Mouse (Mus musculus) ES-Bruce4 (cell line): ENCODE results near the gene Cacng2. TPM values are rescaled to one million over a fixed set of nuclear protein-coding genes. Genes with fewer than 3 reads are reported as not detected.

ENCODE experiments used
- H3K27ac ChIP-seq: 2 replicates; pipeline ENCODE4 v1.5.1; 2012; ENCODE audit warnings: low read length, inconsistent platforms; ENCODE audit not compliant: insufficient read depth
- H3K27me3 ChIP-seq: 2 replicates; pipeline ENCODE4 v1.6.1; 2012; ENCODE audit warnings: mild to moderate bottlenecking, low read length, inconsistent platforms; ENCODE audit not compliant: control insufficient read depth, poor library complexity, insufficient read depth, severe bottlenecking
- H3K36me3 ChIP-seq: 2 replicates; pipeline ENCODE4 v1.6.1; 2012; ENCODE audit warnings: inconsistent platforms, mild to moderate bottlenecking, low read length, moderate library complexity; ENCODE audit not compliant: control insufficient read depth, poor library complexity, insufficient read depth, severe bottlenecking
- H3K4me1 ChIP-seq: one replicate; pipeline ENCODE4 v1.8.1; 2011; ENCODE audit warnings: low read length; ENCODE audit not compliant: control insufficient read depth, insufficient read depth
- H3K4me3 ChIP-seq: 2 replicates; pipeline ENCODE4 v1.5.1; 2011; ENCODE audit warnings: low read depth, mild to moderate bottlenecking, low read length
- H3K9ac ChIP-seq: 2 replicates; pipeline ENCODE4 v1.6.1; 2012; ENCODE audit warnings: low read depth, mild to moderate bottlenecking, inconsistent platforms; ENCODE audit not compliant: poor library complexity, severe bottlenecking
- H3K9me3 ChIP-seq: replicated peaks from 2 replicates; pipeline ENCODE4 v1.6.1; 2012; ENCODE audit warnings: mild to moderate bottlenecking, low read length, inconsistent platforms; ENCODE audit not compliant: control insufficient read depth, poor library complexity, insufficient read depth, severe bottlenecking
- CTCF ChIP-seq: IDR thresholded peaks from one replicate; pipeline ENCODE4 v1.8.1; 2011; ENCODE audit warnings: low read depth, low read length
- EP300 ChIP-seq: IDR thresholded peaks from 2 replicates; pipeline ENCODE4 v1.6.1; 2011; ENCODE audit warnings: low read depth, low read length; ENCODE audit not compliant: insufficient read depth
- POLR2A ChIP-seq: IDR thresholded peaks from one replicate; pipeline ENCODE4 v1.8.1; 2011; ENCODE audit warnings: low read length; ENCODE audit not compliant: insufficient read depth
- polyA plus RNA-seq: library from polyadenylated mRNA; stranded (reverse); fragments of >200 nt; gene quantifications from 2 replicates; pipeline ENCODE4 v1.2.4, GENCODE M21; 2011; ENCODE audit warnings: low read depth; ENCODE audit not compliant: missing spikeins, insufficient read depth, insufficient read length

Gene Cacng2
- polyA plus RNA-seq, result not detected in 2 replicates

GRCm38 (mm10) chr15:78119704-78120103 lies at the start of gene Cacng2:
Cacng2 (minus strand) TSS chr15:78120028.
- no peak for TF ChIP-seq POLR2A
- TF ChIP-seq EP300, result no peak
- no peak for TF ChIP-seq CTCF
- no peak within 1 kb of the TSS for H3K27ac ChIP-seq
- no peaks in the 10 kb centered on the region for H3K4me1 ChIP-seq
- no peaks in the 10 kb centered on the region for H3K9me3 ChIP-seq
- no peak within 1 kb of the TSS for H3K9ac ChIP-seq
- peaks cover 4% of the 10 kb centered on the region for H3K27me3 ChIP-seq
- H3K36me3 ChIP-seq, result no peaks in the 10 kb centered on the region
- no peak within 1 kb of the TSS for H3K4me3 ChIP-seq

- H3K27me3 ChIP-seq, result no peaks in the 10 kb centered on the region
These were observed 49.7 kb upstream of the Cacng2 start for GRCm38 (mm10) chr15:78169566-78169965.

DNA sequence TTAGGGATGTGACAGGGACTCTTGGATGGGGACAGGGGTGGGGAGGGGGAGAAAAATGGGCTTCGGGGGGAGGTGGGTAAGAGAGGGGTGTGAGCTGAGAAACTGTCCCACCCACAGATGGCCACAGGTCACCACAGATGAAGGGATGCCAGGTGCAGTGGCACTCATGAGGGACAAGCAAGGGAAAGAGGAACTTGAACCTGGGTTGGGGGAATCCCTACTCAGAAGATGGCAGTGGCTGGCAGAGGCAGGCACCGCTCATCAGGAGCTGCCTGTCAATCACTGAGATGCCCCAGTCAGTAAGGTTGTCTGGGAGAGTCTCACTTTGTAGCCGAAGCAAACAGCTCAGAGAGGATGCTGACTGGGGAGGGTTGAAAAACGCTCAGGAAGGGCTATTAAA lies 45.5 kb upstream of the Cacng2 start:
- H3K4me1 ChIP-seq, result no peaks in the 10 kb centered on the region
- H3K27me3 ChIP-seq, result no peaks in the 10 kb centered on the region
- TF ChIP-seq EP300, result no peak
- no peak for TF ChIP-seq POLR2A
- no peak for TF ChIP-seq CTCF
- no peak overlapping the region for H3K27ac ChIP-seq
- no peak overlapping the region for H3K9ac ChIP-seq
- H3K9me3 ChIP-seq, result no peaks in the 10 kb centered on the region
- H3K36me3 ChIP-seq, result no peaks in the 10 kb centered on the region
- no peak overlapping the region for H3K4me3 ChIP-seq

More at GRCm38 (mm10) chr15:78169566-78169965, 49.7 kb upstream of the Cacng2 start:
- no peaks in the 10 kb centered on the region for H3K9me3 ChIP-seq
- no peak overlapping the region for H3K27ac ChIP-seq
- H3K9ac ChIP-seq, result no peak overlapping the region
- no peaks in the 10 kb centered on the region for H3K36me3 ChIP-seq
- no peaks in the 10 kb centered on the region for H3K4me1 ChIP-seq
- TF ChIP-seq POLR2A (no peak), EP300 (no peak), CTCF (no peak)
- H3K4me3 ChIP-seq, result no peak overlapping the region

GRCm38 (mm10) chr15:78164466-78164865 lies 44.6 kb upstream of the Cacng2 start:
- H3K27me3 ChIP-seq, result no peaks in the 10 kb centered on the region
- TF ChIP-seq EP300 (no peak), CTCF (no peak), POLR2A (no peak)
- no peak overlapping the region for H3K27ac ChIP-seq
- H3K9me3 ChIP-seq, result no peaks in the 10 kb centered on the region
- H3K4me1 ChIP-seq, result no peaks in the 10 kb centered on the region
- H3K4me3 ChIP-seq, result no peak overlapping the region
- H3K36me3 ChIP-seq, result no peaks in the 10 kb centered on the region
- H3K9ac ChIP-seq, result no peak overlapping the region

DNA sequence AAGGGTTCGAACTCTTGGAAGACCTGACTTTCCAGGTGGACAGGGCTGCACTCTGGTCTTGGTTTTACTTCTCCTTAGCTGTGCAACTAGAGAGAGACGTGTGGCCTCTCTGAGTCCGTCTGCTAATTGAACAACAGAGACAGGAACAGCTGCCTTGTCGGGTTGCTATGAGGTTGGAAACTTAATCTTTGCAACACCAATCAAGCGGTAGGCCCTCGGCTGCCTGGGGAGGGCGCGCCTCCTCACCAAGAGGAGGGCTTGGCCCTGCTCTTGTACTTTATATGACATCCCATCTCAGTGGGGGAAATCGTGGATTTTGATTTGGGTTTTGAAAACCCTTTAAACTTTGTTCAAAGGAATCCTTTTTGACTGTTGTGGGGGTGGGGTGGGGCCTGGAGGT lies 42.1 kb upstream of the Cacng2 start:
- no peak for TF ChIP-seq CTCF
- no peak overlapping the region for H3K9ac ChIP-seq
- H3K9me3 ChIP-seq, result no peaks in the 10 kb centered on the region
- H3K36me3 ChIP-seq, result no peaks in the 10 kb centered on the region
- H3K4me1 ChIP-seq, result no peaks in the 10 kb centered on the region
- no peak overlapping the region for H3K27ac ChIP-seq
- no peaks in the 10 kb centered on the region for H3K27me3 ChIP-seq
- no peak overlapping the region for H3K4me3 ChIP-seq

DNA sequence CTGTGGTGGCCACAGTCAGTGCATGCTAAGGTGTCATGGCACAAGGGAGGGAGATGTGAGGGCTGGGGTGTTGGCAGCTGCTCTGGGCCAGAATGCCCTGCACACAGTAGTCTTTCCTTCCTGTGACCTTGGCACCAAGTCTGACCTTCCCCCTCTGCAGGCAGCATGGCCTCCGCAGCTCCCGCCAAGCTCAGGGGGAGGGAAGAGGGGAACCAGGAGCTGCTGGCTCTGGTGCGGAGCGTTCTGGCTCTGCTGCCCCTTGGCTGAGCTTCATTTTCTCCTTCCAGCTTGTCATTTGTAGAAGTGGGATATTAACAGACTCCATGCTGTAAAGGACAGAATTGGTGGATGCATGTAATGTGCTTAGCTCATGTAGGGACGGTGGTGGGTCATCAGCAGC lies 38.5 kb upstream of the Cacng2 start:
- Histone ChIP-seq H3K27me3 (no peaks in the 10 kb centered on the region), H3K27ac (no peak overlapping the region), H3K9me3 (no peaks in the 10 kb centered on the region), H3K4me1 (no peaks in the 10 kb centered on the region), H3K36me3 (no peaks in the 10 kb centered on the region), H3K4me3 (no peak overlapping the region), H3K9ac (no peak overlapping the region)
- TF ChIP-seq POLR2A (no peak), CTCF (no peak), EP300 (no peak)

DNA sequence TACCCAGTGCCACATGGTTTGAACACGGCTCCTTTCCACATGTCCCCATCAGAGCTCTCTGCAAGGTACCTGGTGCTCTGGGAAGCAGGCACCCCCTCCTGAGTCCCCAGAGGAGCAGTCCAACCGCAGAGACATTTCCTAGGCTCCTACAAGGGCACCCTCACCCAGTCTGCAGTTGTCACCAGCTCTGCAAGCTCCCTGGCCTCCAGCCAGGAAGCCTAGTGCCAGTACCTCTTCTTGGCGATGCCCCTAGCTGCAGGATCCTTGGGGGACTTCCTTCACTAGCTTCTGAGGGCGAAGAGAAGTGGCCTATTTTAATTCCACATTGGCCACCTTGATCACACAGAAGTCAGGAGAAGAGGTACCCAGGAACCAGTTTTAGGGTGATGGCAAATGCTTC lies 38.0 kb upstream of the Cacng2 start:
- no peak for TF ChIP-seq EP300
- no peak for TF ChIP-seq CTCF
- TF ChIP-seq POLR2A, result no peak
- H3K27ac ChIP-seq, result no peak overlapping the region
- no peaks in the 10 kb centered on the region for H3K4me1 ChIP-seq
- no peak overlapping the region for H3K9ac ChIP-seq
- no peaks in the 10 kb centered on the region for H3K36me3 ChIP-seq
- H3K9me3 ChIP-seq, result no peaks in the 10 kb centered on the region
- no peak overlapping the region for H3K4me3 ChIP-seq
- no peaks in the 10 kb centered on the region for H3K27me3 ChIP-seq
